Mouse (Mus musculus): ENCODE measurements around the gene Aarsd1.
"Not testable (repeated sequence)": the region's sequence is repeated elsewhere in the genome, so short reads cannot be mapped to it uniquely, and the experiment has no call there.

Aarsd1 gene

GRCm38 (mm10) chr11:101447786-101448185 is 30.4 kb upstream of the Aarsd1 start:
- in situ Hi-C loops (cut with MboI; ENCODE audit: low sequenced_read_pairs) = no loop called here

DNA sequence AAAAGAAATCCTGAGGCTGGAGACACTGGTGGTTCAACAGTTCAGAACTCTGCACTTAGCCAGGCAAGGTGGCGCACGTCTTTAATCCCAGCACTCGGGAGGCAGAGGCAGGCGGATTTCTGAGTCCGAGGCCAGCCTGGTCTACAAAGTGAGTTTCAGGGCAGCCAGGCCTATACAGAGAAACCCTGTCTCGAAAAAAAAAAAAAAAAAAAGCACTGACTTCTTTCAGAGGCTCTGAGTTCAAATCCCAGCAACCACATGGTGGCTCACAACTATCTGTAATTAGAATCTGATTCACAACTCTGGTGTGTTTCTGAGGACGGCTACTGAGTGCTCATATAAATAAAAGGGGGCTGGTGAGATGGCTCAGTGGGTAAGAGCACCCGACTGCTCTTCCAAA is 29.4 kb upstream of the Aarsd1 start:
- in situ Hi-C loops (cut with MboI; ENCODE audit: low sequenced_read_pairs) = not testable (repeated sequence)

DNA sequence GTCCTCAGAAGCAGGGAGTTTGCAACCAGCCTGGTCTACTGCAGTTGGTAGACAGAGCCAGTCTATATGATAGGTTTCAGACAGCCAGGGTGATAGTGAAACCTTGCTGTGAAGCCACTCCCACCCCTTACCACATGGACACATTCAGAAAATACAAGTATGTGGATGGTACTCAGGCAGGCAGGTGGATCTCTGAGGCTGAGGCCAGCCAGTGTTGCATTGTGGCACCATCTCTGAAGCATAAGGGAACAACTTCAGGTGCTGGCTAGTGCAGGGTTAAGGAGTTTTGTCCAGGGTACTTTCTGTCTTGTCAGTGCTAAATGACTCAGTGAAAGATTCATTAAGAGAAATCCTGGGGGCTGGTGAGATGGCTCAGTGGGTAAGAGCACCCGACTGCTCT is 28.9 kb upstream of the Aarsd1 start:
- in situ Hi-C loops (cut with MboI; ENCODE audit: low sequenced_read_pairs) = no loop called here

GRCm38 (mm10) chr11:101442760-101443159 is 25.3 kb upstream of the Aarsd1 start:
- in situ Hi-C loops (cut with MboI; ENCODE audit: low sequenced_read_pairs) = no loop called here

DNA sequence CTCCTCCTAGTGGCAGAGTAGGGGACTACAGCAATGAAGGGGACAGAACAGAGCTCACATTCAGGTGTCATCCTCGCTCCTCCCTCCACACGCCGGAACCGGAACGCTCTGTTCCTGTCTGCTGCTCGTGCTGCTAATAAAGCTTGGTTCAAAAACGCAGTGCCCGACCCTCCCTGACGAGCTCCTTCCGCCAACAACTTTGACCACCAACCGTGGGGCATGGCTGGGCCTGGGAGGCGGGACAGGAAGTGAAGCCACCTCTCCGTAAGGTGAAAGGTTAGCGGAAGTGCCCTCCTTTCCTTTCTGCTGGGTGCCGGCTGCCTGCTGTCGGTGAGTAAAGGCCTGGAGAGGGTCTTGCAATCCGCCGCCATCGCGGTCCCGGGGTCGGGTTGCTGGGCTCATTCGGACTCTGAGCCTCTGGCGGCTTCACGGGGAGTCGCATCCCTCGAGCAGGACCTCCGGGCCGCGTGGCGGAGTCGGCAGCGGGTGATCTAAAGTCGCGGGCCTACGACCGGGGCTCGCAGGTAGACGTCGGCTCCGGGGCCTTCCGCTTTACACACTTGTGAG is 24.8 kb upstream of the Aarsd1 start, which contains the start of gene Rpl27:
Gene Rpl27, plus strand, starts transcription at position 172 of the 567 bp plus-strand sequence.
- in situ Hi-C loops (cut with MboI; ENCODE audit: low sequenced_read_pairs) = no loop called here

DNA sequence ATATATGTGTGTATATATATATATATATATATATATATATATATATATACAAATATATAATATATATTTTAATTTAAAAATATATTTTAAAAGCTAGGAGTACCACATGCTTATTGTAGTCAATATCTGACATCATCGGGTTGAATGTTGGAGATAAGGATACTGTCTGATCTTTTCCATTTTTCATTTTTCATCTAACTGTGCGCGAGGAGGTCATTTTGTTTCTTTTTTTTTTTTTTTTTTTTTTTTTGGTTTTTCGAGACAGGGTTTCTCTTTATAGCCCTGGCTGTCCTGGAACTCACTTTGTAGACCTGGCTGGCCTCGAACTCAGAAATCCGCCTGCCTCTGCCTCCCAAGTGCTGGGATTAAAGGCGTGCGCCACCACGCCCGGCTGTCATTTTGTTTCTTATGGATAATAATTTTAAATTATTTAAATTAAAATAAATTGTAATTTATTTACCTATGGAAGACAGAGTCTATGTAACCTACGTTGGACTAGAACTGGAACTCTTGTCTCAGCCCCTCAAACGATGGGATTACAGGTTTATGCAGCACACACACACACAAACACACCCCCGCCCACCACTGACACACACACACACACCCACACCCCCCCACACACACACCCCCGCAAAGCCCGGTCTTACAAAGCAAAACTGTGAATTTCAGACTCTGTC is 24.2 kb upstream of the Aarsd1 start:
- in situ Hi-C loops (cut with MboI; ENCODE audit: low sequenced_read_pairs) = not testable (repeated sequence)

- in situ Hi-C loops (cut with MboI; ENCODE audit: low sequenced_read_pairs) = not testable (repeated sequence)
Measured at GRCm38 (mm10) chr11:101438006-101438405, 20.6 kb upstream of the Aarsd1 start.

DNA sequence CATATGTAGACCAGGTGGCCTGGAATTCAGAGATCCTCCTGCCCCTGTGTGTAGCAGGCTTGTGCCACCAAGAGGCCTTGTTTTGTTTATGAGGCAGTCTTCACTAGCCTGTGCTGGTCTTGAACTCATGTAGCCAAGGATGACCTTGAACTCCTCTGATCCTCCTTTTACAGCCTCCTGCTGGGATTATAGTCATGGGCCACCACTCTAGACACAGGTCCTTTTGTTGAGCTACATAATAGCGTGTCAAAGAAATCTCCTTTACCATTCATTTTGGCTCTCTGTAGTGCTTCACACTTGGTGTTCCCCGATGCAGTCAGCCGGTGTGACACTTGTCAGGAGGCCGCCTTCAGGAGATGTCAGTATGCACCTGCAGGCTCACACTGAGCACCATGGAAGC is 19.5 kb upstream of the Aarsd1 start:
- in situ Hi-C loops (cut with MboI; ENCODE audit: low sequenced_read_pairs) = no loop called here

DNA sequence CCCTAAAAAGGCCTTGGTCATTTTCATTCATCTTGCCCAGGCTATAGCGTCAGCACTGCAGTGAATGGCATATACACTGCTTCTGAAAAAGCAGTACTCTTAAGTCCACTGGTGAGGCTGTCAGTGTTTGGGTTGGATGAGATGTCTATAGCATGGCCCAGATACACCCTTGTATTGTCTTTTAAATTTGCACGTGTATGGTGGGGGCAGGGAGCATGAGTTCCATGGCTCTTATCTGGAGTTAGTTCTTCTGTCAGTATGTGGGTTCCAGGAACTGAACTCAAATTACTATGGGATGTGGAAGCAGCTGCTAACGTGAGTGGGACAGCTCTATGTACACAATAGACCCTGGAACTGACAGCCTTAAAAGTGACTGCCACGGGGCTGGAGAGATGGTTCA is 18.4 kb upstream of the Aarsd1 start:
- in situ Hi-C loops (cut with MboI; ENCODE audit: low sequenced_read_pairs) = no loop called here

- in situ Hi-C loops (cut with MboI; ENCODE audit: low sequenced_read_pairs) = no loop called here
Measured at GRCm38 (mm10) chr11:101433396-101433795, 16.0 kb upstream of the Aarsd1 start.

DNA sequence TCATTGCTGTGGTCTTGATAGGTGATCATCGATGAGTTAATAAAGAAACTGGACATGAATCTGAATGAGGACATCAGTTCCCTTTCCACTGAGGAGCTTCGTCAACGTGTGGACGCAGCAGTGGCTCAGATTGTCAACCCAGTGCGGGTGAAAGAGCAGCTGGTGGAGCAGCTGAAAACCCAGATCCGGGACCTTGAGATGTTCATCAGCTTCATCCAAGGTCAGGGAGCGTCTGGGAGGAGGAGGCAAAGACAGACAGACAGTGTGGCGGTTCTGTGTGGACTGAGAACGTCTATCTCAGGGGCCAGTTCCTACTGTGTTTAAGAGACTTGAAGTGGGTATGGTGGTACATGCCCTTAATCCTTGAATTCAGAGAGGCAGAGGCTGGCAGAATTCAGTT is 13.9 kb upstream of the Aarsd1 start:
- in situ Hi-C loops (cut with MboI; ENCODE audit: low sequenced_read_pairs) = no loop called here

DNA sequence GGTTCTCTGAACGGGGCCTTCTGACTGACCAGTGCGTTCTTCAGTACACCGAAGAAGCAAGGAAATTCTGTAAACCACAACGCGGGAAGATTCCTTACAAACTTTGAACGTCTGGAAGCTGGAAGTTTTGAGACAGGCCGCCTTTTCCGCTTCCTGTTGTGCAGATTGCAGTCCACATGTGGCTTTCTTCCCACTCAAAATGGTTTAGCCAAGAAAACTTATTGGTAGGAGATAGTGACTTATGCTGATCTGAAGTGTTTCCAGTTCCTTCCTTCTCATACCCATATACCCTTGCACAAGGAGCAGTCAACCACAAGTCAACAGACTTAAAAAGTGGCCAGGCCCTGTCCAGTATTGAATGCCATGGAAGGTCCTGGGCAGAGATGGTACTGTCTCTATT is 8.8 kb upstream of the Aarsd1 start:
- in situ Hi-C loops (cut with MboI; ENCODE audit: low sequenced_read_pairs) = no loop called here

DNA sequence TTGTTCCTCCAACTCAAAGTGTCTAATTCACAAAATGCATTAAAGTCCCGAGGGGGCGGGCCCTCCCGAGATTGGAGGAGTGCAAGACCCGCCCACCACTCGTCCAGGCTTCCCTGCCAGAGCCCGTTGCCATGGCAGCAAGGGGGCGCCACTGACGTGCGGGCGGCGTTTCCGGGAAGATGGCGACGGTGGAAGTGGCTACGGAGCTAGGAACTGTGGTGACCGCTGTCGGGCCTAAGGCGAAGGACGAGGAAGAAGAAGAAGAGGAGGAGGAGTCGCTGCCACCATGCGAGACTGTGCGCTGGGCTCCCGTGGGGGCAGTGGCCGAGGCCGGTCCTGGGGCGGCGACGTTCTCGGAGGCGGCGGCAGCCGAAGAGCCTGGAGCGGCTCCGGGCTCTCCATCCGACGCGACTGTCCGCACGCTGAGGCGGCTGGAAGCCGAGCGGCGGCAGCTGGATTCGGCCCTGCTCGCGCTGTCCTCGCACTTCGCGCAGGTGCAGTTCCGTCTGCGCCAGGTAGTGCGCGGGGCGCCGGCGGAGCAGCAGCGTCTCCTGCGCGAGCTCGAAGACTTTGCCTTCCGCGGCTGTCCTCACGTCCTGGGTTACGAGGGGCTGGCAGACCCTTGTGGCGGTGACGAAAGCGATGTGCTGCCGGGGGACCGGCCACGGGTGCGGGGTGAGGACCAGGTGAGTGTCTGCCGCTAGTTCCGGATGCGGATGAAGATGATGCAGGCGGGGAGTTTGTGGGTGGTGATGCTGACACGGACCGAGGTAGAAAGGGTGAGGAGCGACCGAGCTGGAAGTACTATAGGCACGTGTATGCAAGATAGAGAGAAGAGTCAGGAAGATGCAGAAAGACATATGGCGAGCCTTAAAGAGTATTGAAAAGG is 7.8 kb upstream of the Aarsd1 start, which contains the start of the genes Rundc1 and Ptges3l:
Gene Rundc1, plus strand, starts transcription at position 161 of the 889 bp plus-strand sequence.
Gene Ptges3l, minus strand, starts transcription at position 409 of the 889 bp plus-strand sequence.
- in situ Hi-C loops (cut with MboI; ENCODE audit: low sequenced_read_pairs) = no loop called here

DNA sequence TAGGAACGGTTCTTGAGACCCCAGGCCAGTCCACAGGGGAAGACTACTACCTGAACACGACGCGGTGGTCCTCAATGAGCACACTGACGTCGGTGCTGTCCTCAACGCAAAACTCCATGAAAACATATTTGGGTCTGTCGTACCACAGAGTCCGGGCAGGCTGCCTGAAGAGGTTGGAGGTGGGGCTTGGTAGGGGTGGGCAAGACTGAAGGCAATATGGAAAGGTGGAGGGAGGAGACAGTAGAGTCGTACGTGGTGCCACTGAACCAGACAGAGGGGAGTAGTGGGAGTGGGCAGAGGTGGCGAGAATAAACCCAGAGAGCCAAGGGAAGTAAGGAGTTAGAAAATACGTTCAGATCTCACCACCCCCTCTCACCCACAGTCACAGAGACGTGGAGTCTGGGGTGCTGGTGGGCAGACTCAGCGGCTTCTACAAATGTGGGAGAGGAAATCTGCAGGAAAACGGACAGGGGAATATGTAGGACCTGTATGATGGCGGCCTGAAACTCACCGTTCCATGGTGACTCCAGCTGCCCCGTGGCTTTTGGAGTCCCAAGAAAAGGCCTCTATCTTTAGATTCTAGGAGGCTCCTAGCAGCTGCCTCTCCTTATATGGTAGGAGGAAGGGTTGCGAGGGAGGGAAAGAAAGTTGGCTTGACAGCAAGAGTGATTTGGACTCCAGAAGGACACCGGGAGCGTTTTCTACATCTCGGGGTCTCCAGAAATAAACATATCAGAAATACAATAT is 6.9 kb upstream of the Aarsd1 start, which contains the start of gene Gm27029:
Gene Gm27029, minus strand, starts transcription at position 692 of the 747 bp plus-strand sequence.
- in situ Hi-C loops (cut with MboI; ENCODE audit: low sequenced_read_pairs) = no loop called here

GRCm38 (mm10) chr11:101420148-101420547 is 2.7 kb upstream of the Aarsd1 start:
- in situ Hi-C loops (cut with MboI; ENCODE audit: low sequenced_read_pairs) = no loop called here

DNA sequence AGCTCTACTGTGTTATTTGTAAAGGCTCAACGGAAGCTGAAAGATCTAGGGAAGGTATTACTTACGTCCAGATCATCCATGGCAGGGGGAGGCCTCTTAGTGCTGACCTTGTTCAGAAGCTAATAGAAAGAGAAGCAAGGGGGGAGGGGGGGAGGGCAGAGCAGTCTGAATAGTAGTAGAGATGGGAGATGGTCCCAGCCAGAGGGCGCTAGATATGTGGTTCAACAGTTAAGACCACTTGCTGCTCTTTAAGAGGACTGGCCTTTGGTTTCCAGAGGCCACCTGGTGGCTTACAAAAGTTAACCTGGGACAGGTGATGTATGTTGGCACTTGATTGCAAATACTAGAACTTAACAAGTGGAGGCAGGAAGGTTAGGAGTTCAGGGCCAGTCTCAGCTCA is 2.2 kb upstream of the Aarsd1 start:
- in situ Hi-C loops (cut with MboI; ENCODE audit: low sequenced_read_pairs) = no loop called here

DNA sequence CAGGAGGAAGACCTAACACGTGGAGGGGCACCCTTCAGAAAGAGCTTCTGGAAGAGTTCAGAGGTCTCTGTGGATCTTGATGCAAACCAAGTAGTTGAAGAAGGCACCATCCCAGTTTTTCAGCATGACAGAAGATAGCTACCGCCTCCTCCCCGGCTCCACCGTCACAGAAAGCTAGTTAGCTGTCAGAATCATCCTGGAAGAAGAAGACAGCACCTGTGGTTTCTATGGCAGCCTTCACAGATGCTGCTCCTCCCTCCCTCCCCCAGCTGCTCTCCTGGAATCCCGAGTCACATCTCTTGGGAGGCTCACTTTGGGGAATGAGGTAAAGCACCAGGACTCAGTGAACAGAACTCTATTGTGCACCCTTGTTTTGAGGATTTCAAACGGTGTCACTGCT is 1.6 kb upstream of the Aarsd1 start:
- in situ Hi-C loops (cut with MboI; ENCODE audit: low sequenced_read_pairs) = no loop called here

GRCm38 (mm10) chr11:101416433-101417100 is 848 bp downstream of the Aarsd1 start:
- in situ Hi-C loops (cut with MboI; ENCODE audit: low sequenced_read_pairs) = no loop called here

- in situ Hi-C loops (cut with MboI; ENCODE audit: low sequenced_read_pairs) = no loop called here
Measured at GRCm38 (mm10) chr11:101415306-101415705, 2.1 kb downstream of the Aarsd1 start.

DNA sequence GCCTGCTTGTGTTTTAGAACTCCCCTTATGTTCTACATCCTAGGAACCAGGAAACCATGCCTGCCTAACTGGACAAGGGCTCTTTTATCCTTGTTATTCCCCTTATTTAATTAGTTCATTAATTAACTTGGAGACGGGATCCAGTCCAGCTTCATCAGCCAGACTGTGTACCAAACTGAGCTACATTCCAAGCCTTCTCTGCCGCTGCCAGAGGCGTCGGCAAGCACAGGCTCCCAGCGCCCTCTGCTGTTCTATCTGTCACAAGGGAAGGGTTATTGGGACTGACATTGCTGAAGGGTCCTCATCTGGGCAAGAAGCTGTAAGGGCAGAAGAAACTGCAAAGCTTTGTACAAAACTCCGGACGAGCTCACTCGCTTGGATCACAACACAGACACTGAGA is 22.3 kb downstream of the Aarsd1 start:
- in situ Hi-C loops (cut with MboI; ENCODE audit: low sequenced_read_pairs) = loop anchor here (10.0 kb wide), 1 partner anchor 180 kb away; no protein-coding TSS in a partner anchor
